Mouse (Mus musculus): ENCODE measurements around the gene D1Ertd622e. TPM values are rescaled to one million over a fixed set of nuclear protein-coding genes. Genes with fewer than 3 reads are reported as not detected.

Gene D1Ertd622e
- polyA plus RNA-seq, 2 experiments = 33.8 to 48.9 TPM

- H3K4me3 ChIP-seq (ENCODE audit: insufficient read depth in 1 of 2, low read depth in 2 of 2, low read length in 2 of 2) = no peak overlapping the region
- H3K9ac ChIP-seq (replicated peaks) = no peak overlapping the region
- no peaks in the 10 kb centered on the region for H3K4me1 ChIP-seq (replicated peaks; ENCODE audit: control insufficient read depth in 2 of 2, insufficient read depth in 2 of 2, low read length in 1 of 2)
- no peak for TF ChIP-seq CTCF (IDR thresholded peaks at IDR 0.05; ENCODE audit: low read depth)
- TF ChIP-seq EP300 (IDR thresholded peaks at IDR 0.05; ENCODE audit: low read depth) = no peak
- H3K4me2 ChIP-seq (ENCODE audit: low read depth) = no peak overlapping the region
- H3K27me3 ChIP-seq (ENCODE audit: control insufficient read depth, insufficient read depth, low read length) = no peaks in the 10 kb centered on the region
- ATAC-seq (ENCODE audit: insufficient read depth) (no peak), DNase-seq (ENCODE audit: low read depth in 3 of 3, low spot score in 3 of 3) (no peak)
- WGBS (ENCODE audit: insufficient replicate concordance) = 60% methylated on average over 3 of the region's 3 CpGs
- no peaks in the 10 kb centered on the region for H3K36me3 ChIP-seq (replicated peaks; ENCODE audit: control insufficient read depth, insufficient read depth, low read depth)
- H3K27ac ChIP-seq = no peak overlapping the region
- no peaks in the 10 kb centered on the region for H3K9me3 ChIP-seq (ENCODE audit: control insufficient read depth, low read length)
These were observed 99.0 kb downstream of the D1Ertd622e start for GRCm38 (mm10) chr1:97562867-97563266.

Other genes with a start within 250 kb of the D1Ertd622e start
- 3.8 and 5.4 TPM in 2 replicates for gene Gin1, start 108.1 kb upstream of the D1Ertd622e start, polyA plus RNA-seq (2012; rRNA removed)
- 11.9 and 13.0 TPM in 2 replicates for gene Gin1, start 108.1 kb upstream of the D1Ertd622e start, polyA plus RNA-seq (2014; fragmentation: Nextera tagmentation; extraction: Ambion mirVana)
- 4.5 and 7.3 TPM in 2 replicates for gene Ppip5k2, start 108.3 kb upstream of the D1Ertd622e start, polyA plus RNA-seq (2012; rRNA removed)
- 10.4 and 12.0 TPM in 2 replicates for gene Ppip5k2, start 108.3 kb upstream of the D1Ertd622e start, polyA plus RNA-seq (2014; fragmentation: Nextera tagmentation; extraction: Ambion mirVana)

Measured in liver, embryonic 14.5 days (tissue).